Mouse (Mus musculus): ENCODE measurements at regions not wholly inside any gene's neighbourhood (a gene's known extent, or its start where the extent isn't known, plus 50 kb on each side); places are given as distances from the start of the nearest gene placed in this dataset.

DNA sequence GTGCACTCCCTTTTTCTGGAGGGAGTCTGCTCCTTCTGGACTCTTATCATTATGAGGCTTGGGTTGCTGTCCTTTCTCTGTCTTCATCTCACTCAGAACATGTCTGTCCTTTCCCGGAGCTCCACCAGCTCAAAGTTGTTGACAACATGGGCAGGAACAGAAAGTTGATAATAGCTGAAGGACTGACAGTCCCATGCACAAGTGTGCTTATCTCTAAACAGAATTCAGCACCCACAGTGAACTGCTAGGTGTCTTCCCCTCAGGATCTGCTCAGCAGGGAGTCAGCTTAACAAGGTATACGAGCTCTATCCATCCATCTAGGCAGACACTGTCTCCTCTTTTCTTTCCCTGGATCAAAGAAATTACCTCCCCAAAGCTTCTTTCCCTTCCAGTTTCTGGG is 89.2 kb upstream of the Rab11fip2 start:
- no peak for ATAC-seq

GRCm38 (mm10) chr19:60030212-60030788 is 86.8 kb upstream of the Rab11fip2 start:
- ATAC-seq = no peak

DNA sequence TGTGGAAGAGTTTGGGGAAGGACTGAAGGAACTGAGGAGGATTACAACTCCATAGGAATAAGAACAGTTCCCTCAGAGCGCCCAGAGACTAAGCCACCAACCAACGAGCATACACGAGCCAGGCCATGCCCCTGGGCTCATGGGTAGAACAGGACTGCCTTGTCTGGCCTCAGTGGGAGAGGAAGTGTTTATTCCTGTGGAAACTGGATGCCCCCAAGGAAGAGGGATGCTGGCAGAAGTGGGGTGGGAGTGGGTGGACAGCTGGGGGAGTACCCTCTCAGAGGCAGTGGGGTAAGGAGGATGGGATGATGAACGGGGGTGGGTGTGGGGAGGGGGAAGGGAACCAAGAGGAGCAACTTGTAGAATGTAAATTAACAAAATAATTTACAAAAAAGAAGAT is 86.3 kb upstream of the Rab11fip2 start:
- ATAC-seq = no peak

- no peak for ATAC-seq
Observed at GRCm38 (mm10) chr19:60015614-60016300, 72.3 kb upstream of the Rab11fip2 start.

GRCm38 (mm10) chr19:59995557-59995956 is 52.1 kb upstream of the Rab11fip2 start:
- ATAC-seq = no peak
